Mouse (Mus musculus): ENCODE data around the gene Itpa.
A peak's percentile ranks its signal among the peaks of the same experiment; 100 is the strongest.
"Not testable (repeated sequence)": the region's sequence is repeated elsewhere in the genome, so short reads cannot be mapped to it uniquely, and the experiment has no call there.

Gene Itpa

DNA sequence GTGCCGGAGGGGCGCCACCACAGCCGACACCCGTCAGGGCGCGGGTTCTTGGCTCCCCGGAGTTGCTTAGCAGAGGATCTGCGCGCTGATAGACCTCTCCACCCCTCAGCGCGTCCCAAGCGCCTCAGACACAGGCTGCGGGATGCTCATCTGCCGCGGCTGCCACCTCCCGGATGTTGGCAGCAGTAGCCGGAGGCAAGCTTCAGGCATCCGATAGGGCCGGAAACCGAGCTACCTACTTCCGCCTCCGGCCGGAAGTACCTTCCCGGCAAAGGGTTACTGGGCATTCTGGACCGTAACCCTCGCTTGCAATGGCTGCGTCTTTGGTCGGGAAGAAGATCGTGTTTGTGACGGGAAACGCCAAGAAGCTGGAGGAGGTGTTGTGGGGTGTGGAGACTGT is at the start of gene Itpa:
Itpa (plus strand) TSS at position 52 of the 400 bp plus-strand sequence.
- peak; percentile 75 to 79 for DNase-seq (ENCODE audit: low read depth in 2 of 2, low spot score in 2 of 2)

DNA sequence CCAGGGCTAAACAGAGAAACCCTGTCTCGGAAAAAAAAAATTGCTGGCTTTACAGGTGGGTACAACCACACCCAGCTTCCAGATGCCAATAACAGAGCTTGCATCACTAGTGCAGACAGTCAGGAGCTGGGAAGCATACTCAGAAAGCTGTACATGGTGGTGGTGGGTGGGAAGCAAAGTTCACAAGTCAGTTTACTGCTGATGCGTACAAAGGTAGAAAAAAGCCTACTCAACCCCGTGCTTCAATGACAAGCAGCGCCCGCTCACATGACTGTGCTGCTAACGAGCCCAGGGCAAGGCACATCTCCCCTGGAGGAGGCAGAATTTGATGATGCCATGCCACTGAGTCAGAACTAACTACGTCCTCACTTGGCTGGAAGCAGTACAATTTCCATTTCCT is 48.4 kb upstream of the Itpa start:
- no peak for DNase-seq (ENCODE audit: low read depth in 2 of 2, low spot score in 2 of 2)

DNA sequence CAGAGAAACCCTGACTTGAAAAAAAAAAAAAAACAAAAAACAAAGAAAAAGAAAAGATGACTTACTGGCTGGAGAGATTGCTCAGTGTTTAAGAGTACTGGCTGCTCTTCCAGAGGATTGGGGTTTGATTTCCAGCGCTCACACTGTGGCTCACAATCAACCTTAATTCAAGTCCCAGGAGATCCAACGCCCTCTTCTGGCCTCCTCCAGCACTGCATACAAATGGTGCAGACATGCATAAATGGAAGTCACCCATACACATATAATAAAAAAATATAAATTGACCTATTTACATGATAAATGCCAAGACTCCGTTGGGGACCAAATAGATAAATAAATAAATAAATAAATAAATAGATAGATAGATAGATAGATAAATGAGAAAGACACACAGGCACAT is 39.0 kb upstream of the Itpa start:
- no peak for DNase-seq (ENCODE audit: low read depth in 2 of 2, low spot score in 2 of 2)

DNA sequence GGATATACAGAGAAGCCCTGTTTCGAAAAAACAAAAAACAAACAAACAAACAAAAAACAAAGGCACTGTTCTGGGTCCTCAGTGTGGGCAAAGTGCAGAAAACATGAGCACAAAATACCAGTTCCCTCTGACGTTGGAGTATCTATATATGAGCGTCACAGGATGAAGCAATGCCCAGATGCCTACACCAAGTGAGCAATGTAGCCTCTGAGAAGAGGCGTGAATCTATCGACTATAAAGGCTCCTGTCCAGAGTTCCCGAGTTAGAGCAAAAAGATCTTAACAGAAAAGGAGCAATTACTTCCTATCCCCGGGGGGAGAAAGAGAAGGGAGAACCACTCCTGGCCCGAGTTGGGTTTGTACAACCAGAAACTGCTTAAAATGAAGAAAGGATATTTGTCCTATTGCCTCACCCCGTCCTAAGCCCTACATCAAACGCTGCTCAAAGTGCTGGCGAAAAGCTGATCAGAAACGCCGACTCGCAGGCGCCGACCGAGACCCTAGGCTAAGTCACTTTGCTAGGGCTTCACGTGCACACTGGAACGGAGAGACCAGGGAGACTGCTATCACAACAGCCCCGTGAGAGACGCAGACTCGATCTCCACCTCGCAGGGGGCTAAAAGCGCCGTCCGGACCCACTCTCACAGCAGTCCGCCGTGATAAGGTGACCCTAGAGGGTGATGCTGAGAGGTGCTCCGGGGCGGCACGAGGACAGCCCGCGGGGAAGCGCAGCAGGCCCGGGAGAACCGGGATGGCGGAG is 38.2 kb upstream of the Itpa start:
- DNase-seq (ENCODE audit: low read depth in 2 of 2, low spot score in 2 of 2): no peak

DNA sequence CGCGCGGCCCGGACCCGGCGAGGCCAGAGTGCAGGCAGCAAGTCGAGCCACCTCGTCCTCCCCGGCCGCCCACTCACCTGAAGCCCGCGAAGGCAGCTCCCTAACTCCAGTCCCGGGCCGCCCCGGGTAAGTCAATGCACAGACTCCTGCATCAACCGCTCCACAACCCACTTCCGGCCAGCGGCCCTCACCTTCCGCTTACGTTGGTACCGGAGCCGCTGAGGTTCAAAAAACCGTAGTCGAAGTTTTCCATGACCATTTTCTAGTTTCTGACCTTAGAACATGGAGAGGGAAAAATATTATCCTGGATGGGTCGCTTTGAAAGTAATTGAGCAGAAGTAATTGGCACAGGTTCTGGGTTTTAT is 37.6 kb upstream of the Itpa start, which contains the start of the genes Fastkd5 and Ubox5:
Fastkd5 (minus strand) TSS at position 189 of the 365 bp plus-strand sequence.
Ubox5 (minus strand) TSS at position 200 of the 365 bp plus-strand sequence.
- DNase-seq (ENCODE audit: low read depth in 2 of 2, low spot score in 2 of 2): peak; percentile 61 to 72

DNA sequence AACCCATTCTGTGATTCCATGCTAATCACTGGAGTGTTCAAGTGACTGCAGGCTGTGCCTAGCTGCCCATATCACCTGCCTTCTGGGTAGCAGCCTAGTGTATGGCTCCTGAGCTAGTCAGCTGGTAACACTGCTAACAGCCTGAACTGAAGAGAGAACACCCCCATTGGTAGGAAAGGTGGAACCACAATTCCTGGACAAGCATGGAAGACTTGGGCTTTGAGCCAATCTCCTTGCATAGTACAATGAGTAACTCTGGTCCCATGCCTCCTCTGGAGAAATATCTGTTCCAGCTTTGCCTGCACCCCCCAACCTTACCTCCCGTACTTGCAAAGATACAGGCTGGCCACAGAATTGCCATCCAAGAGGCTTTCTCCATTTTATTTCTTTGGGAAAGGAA is 35.0 kb upstream of the Itpa start:
- DNase-seq (ENCODE audit: low read depth in 2 of 2, low spot score in 2 of 2): no peak

DNA sequence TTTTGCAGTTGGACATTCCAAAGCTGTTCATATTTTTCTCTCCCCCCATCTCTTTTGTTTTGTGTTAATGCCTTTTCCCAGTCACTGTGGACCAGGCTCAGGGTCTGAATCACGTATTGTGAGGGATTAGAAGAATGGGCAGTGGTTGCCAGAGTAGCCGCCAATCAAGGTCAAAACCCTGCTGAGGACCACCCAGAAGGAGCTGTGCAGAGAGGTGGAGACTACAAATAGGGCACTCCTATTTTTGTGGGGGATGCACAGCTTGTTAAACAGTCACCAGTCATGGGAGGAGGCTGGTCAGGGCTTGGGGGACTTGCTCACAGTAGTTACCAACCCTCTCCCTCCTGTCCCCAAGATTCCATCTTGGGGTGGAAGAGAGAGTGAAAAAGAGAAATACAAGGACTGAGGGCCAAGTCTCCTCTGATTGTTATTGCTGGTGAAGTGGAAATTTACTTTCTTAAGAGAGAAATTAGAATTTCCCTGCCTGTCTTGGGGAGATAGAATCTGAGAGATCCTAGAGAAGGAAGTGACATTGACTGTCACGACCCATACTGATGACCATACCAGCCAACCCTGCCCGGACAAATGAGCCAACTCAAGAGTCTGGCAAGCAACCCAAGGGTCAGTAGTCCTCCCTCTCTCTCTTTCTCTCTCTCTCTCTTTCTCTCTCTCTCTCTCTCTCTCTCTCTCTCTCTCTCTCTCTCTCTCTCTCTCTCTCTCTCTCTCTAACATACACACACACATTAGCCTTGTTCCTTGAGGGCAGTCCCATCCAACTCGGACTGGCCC is 34.3 kb upstream of the Itpa start:
- DNase-seq (ENCODE audit: low read depth in 2 of 2, low spot score in 2 of 2): no peak

DNA sequence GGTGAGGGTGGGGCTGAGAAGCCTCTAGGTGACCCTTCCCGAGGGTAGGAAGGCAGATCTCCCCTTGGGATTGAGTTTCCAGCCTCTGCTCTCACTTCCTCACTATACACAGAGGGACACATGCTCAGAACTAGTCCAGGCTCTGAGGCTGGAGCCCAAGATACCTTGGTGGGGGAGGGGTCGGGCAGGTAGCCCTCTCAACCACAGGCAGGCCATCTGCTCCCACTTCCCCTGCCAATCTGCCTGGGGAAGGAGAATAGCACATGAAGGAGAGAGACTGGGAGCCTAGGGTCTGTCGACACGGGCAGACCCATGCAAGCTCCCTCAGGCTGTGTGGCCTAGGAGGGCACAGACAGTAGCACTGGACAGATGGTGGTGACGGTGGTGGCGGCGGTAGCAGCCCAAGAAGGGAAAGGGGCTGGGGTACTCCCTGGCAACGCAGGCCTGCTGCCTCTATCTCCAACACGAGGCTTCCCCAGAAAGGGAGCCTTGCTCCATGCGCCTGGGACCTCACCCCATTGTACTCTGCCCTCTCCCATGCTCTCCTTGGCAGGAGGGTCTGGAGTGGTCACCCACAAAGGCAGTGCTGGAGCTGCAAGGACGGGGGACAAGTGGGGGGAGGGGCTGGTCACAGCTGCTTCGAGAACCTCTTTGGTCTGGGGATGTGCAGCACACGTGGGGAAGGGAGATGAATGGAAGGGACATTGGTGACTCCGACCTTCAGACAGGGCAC is 33.2 kb upstream of the Itpa start:
- no peak for DNase-seq (ENCODE audit: low read depth in 2 of 2, low spot score in 2 of 2)

DNA sequence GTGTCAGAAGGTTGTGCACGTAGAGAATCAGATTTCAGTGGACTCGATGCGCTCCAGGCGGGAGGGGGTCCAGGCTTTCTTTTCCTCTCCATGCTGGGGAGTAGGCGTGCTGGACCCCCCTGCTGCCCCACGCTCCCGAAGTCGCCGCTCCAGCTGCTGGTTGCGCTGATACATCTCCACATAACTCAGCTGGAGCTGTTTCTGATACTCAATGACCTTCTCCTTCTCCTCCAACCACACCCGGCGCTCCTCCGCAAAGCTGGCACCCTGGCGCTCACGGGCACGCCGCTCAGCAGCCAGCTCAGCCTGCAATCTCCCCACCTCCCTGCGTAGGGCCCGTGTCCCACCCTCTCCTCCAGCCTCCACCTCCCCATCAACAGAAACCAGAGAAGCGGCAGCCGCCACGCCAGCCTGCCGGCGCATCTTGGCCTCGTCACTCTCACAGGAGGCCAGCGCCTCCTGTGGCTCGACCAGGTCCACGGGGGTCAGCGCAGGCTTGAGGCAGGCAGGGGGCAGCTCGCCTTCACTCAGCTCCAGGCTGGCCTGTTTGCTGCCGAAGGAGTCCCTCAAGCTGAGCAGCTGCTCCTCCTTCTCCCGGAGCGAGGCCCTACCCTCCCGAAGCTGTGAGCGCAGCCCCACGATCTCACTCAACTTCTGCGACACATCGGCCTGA is 32.5 kb upstream of the Itpa start:
- DNase-seq (ENCODE audit: low read depth in 2 of 2, low spot score in 2 of 2): peak in 1 of 2 experiments; percentile 26

DNA sequence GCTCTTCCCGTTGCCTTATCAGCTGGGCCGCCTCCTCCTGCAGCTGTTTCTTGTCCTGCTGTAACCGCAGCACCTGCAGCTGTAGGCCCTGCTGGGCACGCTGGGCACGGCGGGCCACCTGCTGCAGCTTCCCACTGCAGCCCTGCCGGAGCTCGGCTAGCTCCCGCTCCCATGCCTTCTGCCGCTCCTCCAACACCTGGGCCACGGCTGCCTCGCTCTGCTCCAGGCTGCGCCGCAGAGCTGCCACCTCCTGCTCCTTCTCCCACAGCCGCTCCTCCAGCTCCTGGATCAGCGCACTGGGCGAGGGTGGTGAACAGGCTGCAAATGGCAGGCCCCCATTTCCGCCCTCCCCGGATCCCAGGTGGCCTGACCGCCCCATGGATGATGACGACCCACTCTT is 31.6 kb upstream of the Itpa start:
- DNase-seq (ENCODE audit: low read depth in 2 of 2, low spot score in 2 of 2): no peak

DNA sequence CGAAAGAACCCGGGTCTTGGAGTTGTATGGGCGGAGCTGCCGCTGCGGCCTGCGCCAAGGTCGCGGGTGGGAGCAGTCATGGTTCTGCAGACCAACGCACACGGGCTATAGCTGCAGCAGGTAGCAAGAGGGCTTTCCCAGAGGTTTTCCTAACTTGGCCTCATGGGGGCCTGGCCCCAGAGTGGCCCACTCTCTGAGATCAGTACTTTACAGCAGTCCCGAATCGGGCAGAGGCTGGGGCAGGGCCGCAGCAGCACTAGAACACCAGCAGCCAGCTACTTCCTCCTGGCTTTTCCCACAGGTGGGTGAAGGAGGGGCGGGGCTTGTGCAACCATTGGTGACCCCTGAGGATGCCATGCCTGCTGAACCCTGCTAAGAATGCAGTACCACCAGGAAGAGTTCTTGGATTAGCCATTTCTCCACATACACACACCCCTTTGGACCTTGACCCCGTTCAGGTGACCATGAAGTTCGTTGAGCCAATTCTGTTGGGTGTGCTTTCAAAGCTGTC is 29.3 kb upstream of the Itpa start:
- DNase-seq (ENCODE audit: low read depth in 2 of 2, low spot score in 2 of 2): no peak

DNA sequence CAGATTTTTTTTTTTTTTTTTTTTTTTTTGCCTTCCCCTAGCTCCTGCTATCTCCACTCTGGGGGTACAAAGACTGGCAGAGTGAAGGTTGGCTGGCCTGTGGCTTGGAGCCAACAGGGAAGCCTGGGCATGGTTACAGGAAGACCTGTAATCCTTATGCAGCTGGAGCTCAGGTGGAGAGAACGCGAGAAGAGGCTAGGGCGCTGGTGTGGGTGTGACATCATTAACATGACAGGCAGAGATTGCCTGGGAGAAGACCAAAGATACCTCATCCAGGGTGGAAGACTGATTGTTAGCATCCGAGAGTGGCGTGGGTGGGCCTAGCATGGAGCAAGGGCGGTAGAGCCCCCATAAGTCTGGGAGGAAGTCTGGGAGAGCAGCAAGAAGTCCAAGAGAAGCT is 28.1 kb upstream of the Itpa start:
- DNase-seq (ENCODE audit: low read depth in 2 of 2, low spot score in 2 of 2): no peak

DNA sequence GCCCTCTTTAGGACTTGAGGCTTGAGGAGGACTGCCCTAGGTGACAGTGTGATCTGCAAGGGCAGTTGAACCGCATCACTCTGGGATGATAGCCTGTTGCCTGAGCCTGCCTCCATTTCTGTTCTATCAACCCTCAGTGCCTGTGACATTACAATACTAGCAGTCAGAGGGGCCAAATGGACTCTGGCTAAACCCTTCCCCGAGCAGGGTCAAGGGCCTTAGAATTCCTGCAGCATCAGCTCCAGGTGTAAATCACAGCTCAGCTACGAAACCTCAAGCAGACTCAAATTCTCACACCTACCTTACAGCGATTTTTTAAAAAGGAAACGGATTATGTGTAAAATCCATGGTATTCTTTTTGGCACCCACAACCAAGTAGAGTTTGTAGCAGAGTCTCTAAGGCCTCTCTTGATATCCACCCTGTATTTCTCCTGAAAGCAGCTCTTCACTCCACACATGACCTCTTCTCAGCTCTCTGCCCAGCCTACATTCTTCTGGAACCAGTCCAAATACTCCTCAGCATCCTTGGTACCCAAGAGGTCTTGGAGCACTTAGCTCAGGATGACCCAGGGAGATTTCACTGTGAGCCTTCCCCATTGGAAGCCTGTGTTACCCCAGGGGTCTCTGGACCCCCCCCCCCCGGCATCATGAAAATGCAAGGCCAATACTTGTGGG is 25.9 kb upstream of the Itpa start:
- no peak for DNase-seq (ENCODE audit: low read depth in 2 of 2, low spot score in 2 of 2)

DNA sequence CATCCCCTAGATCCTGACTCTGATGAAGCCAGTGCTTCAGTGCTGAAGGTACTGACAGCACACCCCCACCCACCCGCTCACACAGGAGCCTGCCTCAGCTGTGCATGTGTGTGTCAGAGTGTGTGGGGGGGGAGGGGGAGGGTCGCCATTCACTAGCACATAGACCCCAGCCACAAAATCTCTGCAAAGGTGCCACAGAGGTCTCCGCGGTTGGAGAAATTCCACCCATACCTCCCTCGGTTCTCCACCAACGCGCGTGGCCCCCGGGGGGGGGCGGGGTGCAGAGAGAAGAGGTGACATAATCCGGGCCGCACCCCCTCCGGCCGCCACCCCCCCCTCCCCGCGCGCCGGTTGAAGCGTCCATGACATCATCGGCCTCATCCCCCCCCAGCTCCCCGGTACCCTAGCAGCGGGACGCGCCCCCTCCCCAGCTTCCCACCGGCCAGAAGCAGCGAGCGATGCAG is 25.2 kb upstream of the Itpa start:
- no peak for DNase-seq (ENCODE audit: low read depth in 2 of 2, low spot score in 2 of 2)

DNA sequence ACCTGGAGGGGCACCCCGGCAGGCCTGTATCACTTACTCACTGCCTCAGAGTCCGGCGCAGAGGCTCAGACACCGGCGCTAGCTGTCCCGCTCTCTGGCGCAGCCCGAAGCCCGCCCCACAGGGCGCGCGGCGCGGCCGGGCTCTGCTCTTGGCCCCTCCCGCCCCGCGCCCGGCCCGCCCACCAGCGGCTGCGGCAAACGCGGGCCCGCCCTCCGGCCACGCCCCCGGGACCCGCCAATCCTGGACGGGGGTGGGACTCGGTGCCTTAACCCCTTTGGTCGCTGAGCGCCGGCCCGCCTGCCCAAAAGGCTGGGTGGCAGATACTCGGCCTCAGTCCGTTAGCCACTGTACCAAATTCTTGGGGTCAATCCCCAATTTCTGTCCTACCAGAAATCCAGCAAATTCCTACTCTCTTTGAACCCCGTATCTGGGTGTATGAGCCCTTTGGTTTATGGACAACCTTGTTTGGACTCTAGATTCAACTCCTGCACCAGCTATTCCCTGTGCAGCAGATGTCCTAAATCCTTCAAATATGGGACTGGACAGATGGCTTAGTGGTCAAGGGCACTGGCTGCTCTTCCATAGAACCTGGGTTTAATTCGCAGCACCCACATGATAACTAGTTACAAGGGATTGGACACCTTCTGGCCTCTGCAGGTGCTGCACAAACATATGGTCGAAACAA is 24.6 kb upstream of the Itpa start, which contains the start of gene Lzts3:
Lzts3 (minus strand) TSS at position 120 of the 686 bp plus-strand sequence.
- peak; percentile 74 to 78 for DNase-seq (ENCODE audit: low read depth in 2 of 2, low spot score in 2 of 2)

DNA sequence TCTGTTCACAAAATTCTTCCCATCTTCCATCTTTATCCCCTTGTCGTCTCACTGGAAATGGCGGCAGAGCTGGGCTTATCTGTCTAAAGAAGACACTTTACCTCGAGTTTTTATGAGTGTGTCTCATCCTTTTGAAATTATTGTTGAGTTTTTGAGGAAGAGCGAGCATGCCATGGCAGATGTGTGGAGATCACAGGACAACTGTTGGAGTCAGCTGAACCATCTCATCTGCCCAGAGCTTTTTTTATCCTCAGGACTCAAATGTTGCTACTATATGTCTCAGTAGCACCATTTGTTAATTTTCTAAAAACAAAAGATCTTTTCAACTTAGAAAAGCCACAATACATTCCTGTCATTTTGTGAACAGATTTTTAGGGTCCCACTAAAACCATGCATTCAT is 22.2 kb upstream of the Itpa start:
- no peak for DNase-seq (ENCODE audit: low read depth in 2 of 2, low spot score in 2 of 2)

DNA sequence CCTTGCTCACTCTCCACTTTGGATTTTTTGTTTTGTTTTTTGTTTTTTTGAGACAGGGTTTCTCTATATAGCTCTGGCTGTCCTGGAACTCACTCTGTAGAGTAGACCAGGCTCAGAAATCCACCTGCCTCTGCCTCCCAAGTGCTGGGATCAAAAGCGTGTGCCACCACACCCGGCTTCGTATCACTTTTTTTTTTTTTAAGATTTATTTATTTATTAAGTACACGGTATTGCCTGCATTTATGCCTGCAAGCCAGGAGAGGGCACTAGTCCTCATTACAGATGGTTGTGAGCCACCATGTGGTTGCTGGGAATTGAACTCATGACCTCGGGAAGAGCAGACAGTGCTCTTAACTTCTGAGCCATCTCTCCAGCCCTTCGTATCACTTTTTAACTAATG is 18.4 kb upstream of the Itpa start:
- not testable (repeated sequence) for DNase-seq (ENCODE audit: low read depth in 2 of 2, low spot score in 2 of 2)

DNA sequence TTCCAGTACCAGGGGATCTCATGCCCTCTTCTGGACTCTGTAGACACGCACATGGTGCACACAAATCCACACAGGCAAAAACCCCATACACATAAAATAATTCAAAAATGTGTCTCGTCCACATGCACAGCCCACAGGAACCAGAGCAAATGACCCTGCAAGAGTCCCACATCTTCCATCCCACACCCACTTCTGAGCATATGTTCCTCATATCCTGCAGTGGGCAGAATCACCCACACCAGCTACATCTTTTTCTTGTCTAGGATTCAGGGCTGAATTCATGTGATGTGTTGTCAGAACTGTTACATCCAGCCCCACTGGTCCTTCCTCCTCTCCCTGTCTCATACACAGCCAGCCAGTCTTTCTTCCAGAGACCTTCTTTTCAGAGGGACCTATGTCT is 14.1 kb upstream of the Itpa start:
- no peak for DNase-seq (ENCODE audit: low read depth in 2 of 2, low spot score in 2 of 2)

DNA sequence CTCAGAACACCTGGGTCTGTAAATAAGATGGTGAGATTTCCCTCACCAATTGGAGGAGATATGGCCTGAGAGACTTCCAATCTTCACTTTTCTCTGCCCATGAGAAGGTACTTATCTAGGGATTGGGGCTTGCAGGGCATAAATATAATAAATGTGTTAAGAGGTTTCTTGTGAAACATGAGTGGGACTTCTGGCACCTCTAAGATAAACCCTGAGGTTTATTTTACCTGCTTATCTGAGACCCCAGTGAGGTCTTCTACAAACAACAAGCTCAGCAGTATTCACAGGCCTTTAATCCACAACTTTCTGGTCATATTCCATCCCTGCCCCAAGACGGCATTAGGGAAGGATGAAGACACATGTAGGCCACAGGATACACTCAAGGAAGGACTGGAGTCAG is 13.7 kb upstream of the Itpa start:
- no peak for DNase-seq (ENCODE audit: low read depth in 2 of 2, low spot score in 2 of 2)

Data from CD8-positive naive resting alpha-beta T cell, adult 2 months (primary cell).